Mouse (Mus musculus) Patski (cell line): ENCODE results near the gene Glrb. TPM values are rescaled to one million over a fixed set of nuclear protein-coding genes. Genes with fewer than 3 reads are reported as not detected.

ENCODE experiments used
- ATAC-seq: fragments of 100-300 bp; one replicate; pipeline ENCODE4 v1.8.0; 2021
- CTCF ChIA-PET: fragments of 350-600 bp; sonication (Branson Sonifier 250); formaldehyde crosslinking; loops from one replicate; lab custom pipeline; 2022; ENCODE audit warnings: inconsistent platforms; lab: Charles Lee
- POLR2A ChIA-PET: fragments of 350-600 bp; sonication (Branson Sonifier 250); formaldehyde crosslinking; loops from one replicate; lab custom pipeline; 2022; ENCODE audit warnings: antibody characterized with exemption, inconsistent platforms; lab: Charles Lee
- DNase-seq: peaks from one replicate; pipeline ENCODE4 v3.0.0-alpha.2; 2011; ENCODE audit warnings: low read depth, low spot score
- H3K27me3 ChIP-seq: fragments of 371-371 bp; one replicate; pipeline ENCODE4 v1.5.1; 2021
- CTCF ChIP-seq: fragments of 100-300 bp; IDR thresholded peaks from one replicate; pipeline ENCODE4 v1.5.1; 2021
- in situ Hi-C: fragments of 300-500 bp; cut with MboI; formaldehyde crosslinking; loops from 3 replicates; pipeline ENCODE4 v1.11.1; 2018; ENCODE audit warnings: low pct_unique_long_range_greater_than_20kb, mixed read lengths
- polyA plus RNA-seq: library from polyadenylated mRNA; unstranded; gene quantifications from one replicate; pipeline ENCODE4 v1.2.3, GENCODE M21; 2021

Gene Glrb
- polyA plus RNA-seq, 1 experiment from 2014 or later, result 2.5 TPM

GRCm38 (mm10) chr3:80837583-80837982 lies 75.9 kb downstream of the Glrb start:
- H3K27me3 ChIP-seq, result peaks cover 38% of the 10 kb centered on the region
- ChIA-PET CTCF (no interaction called here), POLR2A (no interaction called here)
- DNase-seq (no peak), ATAC-seq (no peak)
- no peak for TF ChIP-seq CTCF
- in situ Hi-C loops, result no loop called here

DNA sequence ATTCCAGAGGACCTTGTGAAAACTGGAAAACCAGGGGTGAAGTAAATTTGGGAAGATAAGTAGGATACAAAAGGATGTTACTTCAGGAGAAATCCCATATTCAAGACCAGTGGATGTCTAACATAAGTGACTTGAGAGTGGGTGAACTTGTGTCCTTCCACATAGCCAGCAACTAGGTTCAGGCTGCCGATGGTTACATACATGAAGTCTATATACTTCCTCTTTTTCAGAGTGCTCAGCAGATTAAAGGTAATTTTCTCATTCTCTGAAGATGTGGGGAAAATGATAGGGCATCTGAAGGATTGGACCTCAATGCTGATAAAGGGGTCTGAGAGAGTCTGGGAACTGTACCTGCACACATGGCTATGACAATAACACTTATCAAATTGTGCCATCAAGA lies 89.5 kb downstream of the Glrb start:
- TF ChIP-seq CTCF, result no peak
- in situ Hi-C loops, result no loop called here
- DNase-seq, result no peak
- POLR2A ChIA-PET, result no interaction called here
- H3K27me3 ChIP-seq, result peaks cover 55% of the 10 kb centered on the region
- ATAC-seq, result no peak
- CTCF ChIA-PET, result no interaction called here

DNA sequence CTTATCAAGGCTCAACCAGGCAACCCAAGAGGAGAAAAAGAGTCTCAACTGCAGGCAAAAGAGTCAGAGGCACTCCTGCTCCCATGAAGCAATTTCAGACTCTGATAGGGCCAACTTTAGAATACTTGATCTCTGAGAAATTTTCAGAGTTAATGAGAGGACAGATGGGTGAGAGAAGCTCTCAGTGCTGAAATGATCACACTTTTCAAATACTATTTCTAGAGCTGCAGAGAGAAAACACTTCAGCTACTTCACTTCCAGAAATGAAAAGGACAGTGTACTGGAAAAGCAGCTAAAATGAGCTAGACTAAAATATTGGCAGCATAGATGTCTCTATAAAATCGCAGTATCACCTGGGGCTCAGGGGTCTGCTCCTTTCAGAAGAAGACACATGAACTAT lies 94.8 kb downstream of the Glrb start:
- H3K27me3 ChIP-seq, result peaks cover 61% of the 10 kb centered on the region
- POLR2A ChIA-PET, result no interaction called here
- in situ Hi-C loops, result no loop called here
- DNase-seq, result no peak
- TF ChIP-seq CTCF, result no peak
- ATAC-seq, result no peak
- CTCF ChIA-PET, result no interaction called here

GRCm38 (mm10) chr3:80813734-80814133 lies 99.7 kb downstream of the Glrb start:
- in situ Hi-C loops, result no loop called here
- CTCF ChIA-PET, result no interaction called here
- no peak for TF ChIP-seq CTCF
- DNase-seq (no peak), ATAC-seq (no peak)
- POLR2A ChIA-PET, result no interaction called here
- H3K27me3 ChIP-seq, result peaks cover 53% of the 10 kb centered on the region

GRCm38 (mm10) chr3:80812237-80812636 lies 101.2 kb downstream of the Glrb start:
- no peak for DNase-seq
- ChIA-PET POLR2A (interaction anchor here (0.6 kb wide), 1 partner anchor 530 kb away, joined by 3 read pairs; no protein-coding TSS in a partner anchor), CTCF (interaction anchor here (1.4 kb wide), 1 partner anchor 9 kb away, joined by 4 read pairs; no protein-coding TSS in a partner anchor)
- no peak for ATAC-seq
- in situ Hi-C loops, result no loop called here
- H3K27me3 ChIP-seq, result peaks cover 61% of the 10 kb centered on the region
- no peak for TF ChIP-seq CTCF

- DNase-seq, result no peak
- POLR2A ChIA-PET, result no interaction called here
These were observed 108.1 kb downstream of the Glrb start for GRCm38 (mm10) chr3:80805327-80805726.

DNA sequence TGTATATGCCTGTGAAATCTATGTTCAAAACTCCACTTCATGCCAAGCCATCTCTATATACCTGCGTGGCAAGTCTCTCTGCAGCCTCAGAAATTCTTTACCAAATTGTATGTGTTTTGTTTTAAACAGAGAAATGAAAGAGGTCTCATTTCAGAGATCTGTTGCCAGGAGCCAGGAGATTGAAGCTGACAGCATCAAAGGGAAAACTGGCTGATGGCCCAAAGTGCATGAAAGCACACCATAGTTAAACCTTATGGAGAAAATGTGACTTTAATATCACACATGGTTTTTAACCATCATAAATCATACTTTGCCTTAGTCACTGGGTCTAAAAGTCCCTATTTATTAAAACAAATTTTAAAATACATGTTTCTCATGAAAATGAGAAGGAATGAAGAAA lies 109.6 kb downstream of the Glrb start:
- ChIA-PET CTCF (interaction anchor here (1.3 to 1.8 kb wide), 2 partner anchors 19 to 87 kb away, joined by 3 to 4 read pairs; no protein-coding TSS in a partner anchor), POLR2A (no interaction called here)
- DNase-seq (no peak), ATAC-seq (no peak)
- in situ Hi-C loops, result loop anchor here (5.0 kb wide), 1 partner anchor 727 kb away; no protein-coding TSS in a partner anchor
- H3K27me3 ChIP-seq, result peaks cover 41% of the 10 kb centered on the region
- no peak for TF ChIP-seq CTCF

More at GRCm38 (mm10) chr3:80805327-80805726, 108.1 kb downstream of the Glrb start:
- CTCF ChIA-PET, result interaction anchor here (1.0 to 1.8 kb wide), 4 partner anchors 20 to 980 kb away, joined by 3 to 5 read pairs (median 4); no protein-coding TSS in a partner anchor
- no peak for TF ChIP-seq CTCF
- H3K27me3 ChIP-seq, result peaks cover 39% of the 10 kb centered on the region
- in situ Hi-C loops, result loop anchor here (5.0 kb wide), 1 partner anchor 948 kb away; no protein-coding TSS in a partner anchor
- ATAC-seq, result no peak

DNA sequence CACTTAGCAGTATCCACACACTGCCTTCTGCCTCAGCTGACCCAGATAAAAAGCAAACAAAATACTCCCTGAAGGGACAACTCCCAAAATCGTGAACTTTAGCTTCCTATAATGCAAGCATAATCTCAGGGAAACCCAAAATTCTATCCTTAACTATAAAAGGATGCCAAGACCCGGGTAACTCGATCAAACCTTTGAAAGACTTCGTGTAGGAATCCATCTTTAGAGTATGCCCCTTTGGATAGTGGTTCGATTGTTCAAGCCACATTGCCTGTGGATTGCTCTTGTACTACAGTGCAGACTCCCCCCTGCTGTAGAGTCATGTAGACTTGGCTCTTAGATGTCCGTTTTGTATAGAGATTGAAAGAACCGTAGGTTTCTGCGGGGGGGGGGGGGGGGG lies 110.2 kb downstream of the Glrb start:
- ChIA-PET CTCF (interaction anchor here (0.9 to 1.2 kb wide), 2 partner anchors 48 to 722 kb away, joined by 3 read pairs; no protein-coding TSS in a partner anchor), POLR2A (no interaction called here)
- in situ Hi-C loops, result loop anchor here (5.0 kb wide), 1 partner anchor 726 kb away; no protein-coding TSS in a partner anchor
- ATAC-seq (no peak), DNase-seq (no peak)
- no peak for TF ChIP-seq CTCF
- peaks cover 41% of the 10 kb centered on the region for H3K27me3 ChIP-seq

DNA sequence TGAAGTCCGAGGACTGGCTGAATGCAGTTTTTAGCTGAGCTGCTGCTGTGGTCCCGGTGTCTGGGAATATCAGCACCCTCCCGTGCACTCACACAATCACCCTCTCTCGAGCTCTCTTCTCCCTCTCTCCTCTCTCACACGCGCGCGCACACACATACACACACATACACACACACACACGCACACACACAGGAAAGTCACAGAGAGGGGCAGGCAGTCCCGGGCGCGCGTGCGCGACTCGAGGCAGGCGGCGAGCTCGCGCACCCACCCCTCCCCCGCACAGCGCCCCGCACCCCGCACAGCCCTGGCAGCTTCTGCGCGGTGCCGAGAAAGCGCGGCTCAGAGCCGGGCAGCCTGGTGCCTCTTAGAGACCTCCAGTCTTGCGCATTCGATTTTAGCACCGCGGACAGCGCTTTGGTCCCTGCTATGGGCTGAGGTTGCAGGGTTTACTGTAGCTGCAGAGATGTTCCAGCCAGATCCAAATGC lies 110.8 kb downstream of the Glrb start, which contains the start of gene Gria2:
Gria2 (minus strand) TSS at position 240 of the 486 bp plus-strand sequence.
- in situ Hi-C loops, result loop anchor here (5.0 kb wide), 1 partner anchor 725 kb away; no protein-coding TSS in a partner anchor
- ChIA-PET POLR2A (no interaction called here), CTCF (interaction anchor here (0.9 to 1.2 kb wide), 2 partner anchors 48 to 721 kb away, joined by 3 read pairs; no protein-coding TSS in a partner anchor)
- DNase-seq (peak; percentile 37), ATAC-seq (peak; percentile 92)
- H3K27me3 ChIP-seq, result peaks cover 39% of the 10 kb centered on the region
- TF ChIP-seq CTCF, result no peak

GRCm38 (mm10) chr3:80801827-80802310 lies 111.6 kb downstream of the Glrb start:
- no peak for ATAC-seq

More at GRCm38 (mm10) chr3:80801827-80802310, 111.6 kb downstream of the Glrb start:
- ChIA-PET POLR2A (no interaction called here), CTCF (interaction anchor here (0.9 to 1.2 kb wide), 2 partner anchors 47 to 721 kb away, joined by 3 read pairs; no protein-coding TSS in a partner anchor)
- peaks cover 40% of the 10 kb centered on the region for H3K27me3 ChIP-seq
- no peak for TF ChIP-seq CTCF
- DNase-seq, result no peak
- in situ Hi-C loops, result loop anchor here (5.0 kb wide), 1 partner anchor 725 kb away; no protein-coding TSS in a partner anchor
